Mouse (Mus musculus) left cerebral cortex, postnatal 25 days (tissue): Measurements from ENCODE around the gene Tuba4a. TPM values are rescaled to one million over a fixed set of nuclear protein-coding genes. Genes with fewer than 3 reads are reported as not detected.
A peak's percentile ranks its signal among the peaks of the same experiment; 100 is the strongest.

ENCODE experiments used
- DNase-seq, 2 experiments: peaks; one replicate each; pipeline ENCODE4 v3.0.0; 2022; ENCODE audit warnings: low spot score in 2 of 2, mixed read lengths in 1 of 2
- intact Hi-C: fragments of 180-260 bp; cut with DNase I; formaldehyde crosslinking; loops from one replicate; pipeline ENCODE4 v1.15.1; 2025
- total RNA-seq, 2 experiments: library from RNA; stranded (reverse); gene quantifications; 2 replicates each; pipeline ENCODE4 v1.2.3; 2021

The Tuba4a gene
- total RNA-seq, 2 experiments from 2014 or later: 682 to 699 TPM

DNA sequence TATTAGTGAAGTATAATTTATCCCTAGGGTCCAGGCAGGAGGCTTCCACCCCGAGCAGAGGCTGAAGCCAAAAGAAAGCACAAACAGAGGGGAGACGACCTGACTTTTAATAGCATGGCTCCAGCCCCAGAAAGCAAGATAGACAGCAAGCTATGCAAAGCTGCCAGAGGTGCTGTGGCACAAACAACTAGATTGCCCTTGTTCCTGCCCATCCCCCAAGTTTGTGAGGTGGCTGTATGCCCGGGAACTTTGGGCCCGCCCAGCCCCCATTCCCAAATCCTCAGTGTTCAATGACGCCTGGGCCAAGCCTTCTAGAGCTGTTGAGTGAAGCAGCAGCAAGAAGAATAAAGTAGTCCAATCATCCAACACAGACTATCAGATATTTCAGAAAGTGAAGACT lies 4.8 kb downstream of the Tuba4a start:
- peak; percentile 41 to 69 for DNase-seq
- intact Hi-C loops: no loop called here

DNA sequence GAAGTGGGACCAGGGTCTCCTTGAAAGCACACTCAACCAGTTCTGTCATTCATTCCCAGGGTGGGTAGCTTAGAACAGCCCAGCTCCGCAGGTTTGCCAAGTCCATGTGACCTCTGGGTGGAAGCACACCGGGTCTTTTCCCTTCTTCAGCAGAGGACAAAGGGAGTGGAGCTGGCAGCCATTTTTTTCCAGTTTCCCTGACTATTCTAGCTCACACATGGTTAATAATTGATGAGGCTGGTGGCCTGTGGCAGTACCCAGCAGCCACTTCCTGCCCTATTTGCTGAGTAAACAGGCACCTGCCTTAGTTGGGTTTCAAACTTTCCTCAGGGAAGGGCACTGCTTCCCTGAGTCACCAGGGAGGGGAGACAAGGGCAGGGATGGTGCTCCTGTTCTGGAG lies 5.2 kb downstream of the Tuba4a start:
- intact Hi-C loops: no loop called here
- DNase-seq: no peak

DNA sequence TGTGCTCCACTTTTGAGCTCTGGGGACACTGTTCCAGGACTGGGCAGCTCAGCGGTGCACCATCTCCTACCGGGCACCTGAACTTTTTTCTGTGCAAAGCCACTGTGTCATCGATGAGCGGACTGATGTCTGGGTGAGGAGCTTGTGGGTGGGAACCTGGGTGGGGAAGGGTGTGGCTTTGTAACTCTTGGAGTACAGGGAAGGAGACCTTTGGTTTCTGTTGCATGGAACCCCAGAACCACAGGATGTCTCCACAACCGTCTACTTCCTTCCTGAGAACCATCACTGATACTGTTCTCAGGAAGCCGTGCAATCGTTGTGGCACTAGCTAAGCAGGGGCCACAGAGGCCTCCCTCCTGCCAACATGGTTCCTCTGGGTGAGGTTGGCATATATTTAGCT lies 6.6 kb downstream of the Tuba4a start:
- intact Hi-C loops: no loop called here
- no peak for DNase-seq

- intact Hi-C loops: no loop called here
- no peak for DNase-seq
Observed at GRCm38 (mm10) chr1:75212542-75212941, 7.1 kb downstream of the Tuba4a start.

- intact Hi-C loops: loop anchor here (2.0 kb wide), 2 partner anchors 18 to 26 kb away; partner anchors contain the start of genes Ankzf1, Atg9a and Dnajb2
- no peak for DNase-seq
Observed at GRCm38 (mm10) chr1:75211141-75211708, 8.4 kb downstream of the Tuba4a start.

- DNase-seq: peak; percentile 96 to 98
- intact Hi-C loops: loop anchor here (2.0 kb wide), 2 partner anchors 18 to 26 kb away; partner anchors contain the start of genes Ankzf1, Atg9a and Dnajb2
Observed at GRCm38 (mm10) chr1:75210136-75211087, 9.3 kb downstream of the Tuba4a start, which contains the start of the genes Glb1l and Stk16. Glb1l (minus strand) TSS chr1:75210813. Stk16 (plus strand) TSS chr1:75210838.

DNA sequence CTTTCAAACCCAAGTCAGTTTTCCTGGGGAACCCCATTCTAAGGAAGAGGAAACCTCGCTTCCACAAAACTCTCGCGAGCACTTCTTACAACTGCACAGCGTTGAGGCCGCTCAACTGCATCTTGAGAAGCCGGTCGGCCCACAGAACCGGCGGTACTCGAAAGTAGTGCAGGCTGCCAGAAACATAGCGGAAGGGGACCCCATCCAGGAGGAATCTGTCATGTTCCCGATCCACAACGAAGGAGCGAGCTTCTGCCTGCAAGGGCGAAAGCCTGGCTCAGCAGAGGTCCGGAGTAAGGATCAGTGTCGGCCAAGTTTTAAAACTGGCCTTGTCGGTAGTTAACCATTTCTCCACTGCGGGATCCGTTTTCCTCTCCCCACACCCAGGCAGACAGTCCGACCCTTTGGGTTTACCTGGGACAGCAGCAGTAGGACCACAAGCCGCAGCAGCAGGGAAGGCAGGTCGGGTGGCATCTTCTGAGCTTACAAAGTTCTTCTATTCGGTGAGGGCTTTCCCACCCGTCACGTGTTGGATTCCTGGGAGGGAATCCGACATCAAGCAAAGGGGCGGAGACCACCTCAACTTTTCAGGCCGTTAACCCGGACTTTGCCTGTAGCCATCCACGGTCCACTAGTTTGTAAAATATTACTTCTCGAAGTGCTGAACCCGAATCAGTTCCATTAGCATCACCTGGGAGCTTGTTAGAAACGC lies 10.5 kb downstream of the Tuba4a start:
- intact Hi-C loops: no loop called here
- no peak for DNase-seq

DNA sequence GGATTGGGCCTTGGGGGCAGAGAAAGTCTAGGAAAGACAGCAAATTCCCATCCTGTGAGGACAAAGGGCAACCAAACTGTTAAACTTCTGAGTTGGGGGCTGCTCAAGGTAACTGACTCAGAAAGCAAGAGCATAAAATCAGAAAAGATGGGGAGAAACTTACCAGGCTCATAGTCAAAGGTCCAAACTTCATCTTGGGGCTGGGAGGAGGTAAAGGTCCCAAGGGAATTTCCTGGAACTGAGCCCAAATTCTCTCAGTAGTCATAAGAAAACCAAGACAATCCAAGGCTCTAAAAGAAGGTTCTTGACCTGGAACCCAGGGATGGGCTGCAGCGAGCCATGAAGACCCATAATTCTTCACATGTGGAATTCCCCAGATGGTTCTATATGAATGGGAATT lies 18.4 kb downstream of the Tuba4a start:
- intact Hi-C loops: no loop called here
- DNase-seq: no peak

DNA sequence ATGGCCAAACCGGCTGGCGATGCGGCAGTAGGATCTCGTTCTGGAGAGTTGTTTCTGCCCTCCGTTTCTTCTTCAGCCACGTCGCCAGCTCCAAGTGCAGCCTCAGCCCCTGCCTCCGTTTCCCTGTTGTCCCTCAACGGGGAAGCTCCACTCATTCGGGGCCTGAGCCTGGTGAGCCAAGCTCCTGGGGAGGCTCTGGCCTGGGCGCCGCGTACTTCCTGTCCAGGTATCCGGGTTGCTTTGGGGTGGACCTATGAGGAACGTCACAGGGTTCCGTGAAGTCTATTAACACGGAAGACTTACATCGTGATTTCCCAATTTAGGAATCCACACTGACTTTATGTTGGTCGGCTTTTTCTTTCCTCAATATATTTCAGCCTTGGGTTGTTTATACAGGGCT lies 27.2 kb downstream of the Tuba4a start:
- peak; percentile 36 to 56 for DNase-seq
- intact Hi-C loops: loop anchor here (2.0 kb wide), 1 partner anchor 18 kb away; the partner anchor contains the start of genes Glb1l and Stk16

GRCm38 (mm10) chr1:75191622-75192402 lies 27.9 kb downstream of the Tuba4a start, which contains the start of the genes Ankzf1 and Atg9a:
Ankzf1 (plus strand) TSS chr1:75192151.
Atg9a (minus strand) TSS chr1:75192196.
- peak; percentile 95 to 99 for DNase-seq
- intact Hi-C loops: loop anchor here (2.0 kb wide), 1 partner anchor 19 kb away; the partner anchor contains the start of genes Glb1l and Stk16

DNA sequence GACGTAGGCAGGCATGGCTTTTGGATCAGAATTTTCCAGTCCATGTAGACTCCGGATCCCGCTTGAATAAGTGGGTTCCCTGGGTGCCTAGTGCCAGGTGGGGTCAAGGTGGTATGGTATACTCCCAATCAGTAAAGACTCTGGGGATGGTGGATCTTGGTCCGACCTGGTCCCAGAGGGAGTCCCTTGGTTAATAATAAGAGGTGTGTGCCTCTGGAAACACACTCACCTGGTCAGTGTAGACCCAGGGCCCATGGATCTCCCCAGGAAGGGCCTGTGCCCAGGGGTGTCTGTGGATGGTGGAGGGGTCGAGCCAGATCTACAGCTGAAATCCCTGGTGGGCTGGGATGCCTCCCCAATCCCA lies 28.4 kb downstream of the Tuba4a start:
- intact Hi-C loops: no loop called here

DNA sequence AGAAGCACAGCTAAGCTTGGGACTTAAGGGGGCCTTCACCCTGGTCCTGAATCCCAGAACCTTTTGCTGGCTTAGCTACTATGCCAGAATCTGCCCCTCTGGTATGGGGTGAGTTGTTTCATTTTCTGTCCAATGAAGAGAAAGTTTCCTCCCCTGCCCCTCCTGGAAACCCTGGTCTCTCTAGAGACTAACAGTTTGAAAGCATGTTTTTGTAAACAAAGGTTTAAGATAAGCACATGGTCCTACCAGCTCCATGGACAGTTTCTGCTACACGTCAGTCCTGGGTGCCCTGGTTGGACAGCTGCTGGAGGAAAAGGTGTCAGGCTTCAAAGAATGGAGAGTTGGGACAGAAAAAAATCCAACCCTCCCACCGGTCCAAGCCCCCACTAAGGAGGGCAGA lies 29.1 kb downstream of the Tuba4a start:
- no peak for DNase-seq
- intact Hi-C loops: no loop called here

More for the DNA sequence above, 28.4 kb downstream of the Tuba4a start:
- DNase-seq: no peak

- intact Hi-C loops: no loop called here
- no peak for DNase-seq
Observed at GRCm38 (mm10) chr1:75187914-75188483, 31.7 kb downstream of the Tuba4a start.

- intact Hi-C loops: no loop called here
Observed at GRCm38 (mm10) chr1:75187126-75187525, 32.5 kb downstream of the Tuba4a start.

GRCm38 (mm10) chr1:75185495-75185894 lies 34.2 kb downstream of the Tuba4a start:
- intact Hi-C loops: no loop called here
- no peak for DNase-seq

More at GRCm38 (mm10) chr1:75187126-75187525, 32.5 kb downstream of the Tuba4a start:
- no peak for DNase-seq

- no peak for DNase-seq
- intact Hi-C loops: no loop called here
Observed at GRCm38 (mm10) chr1:75182160-75182559, 37.5 kb downstream of the Tuba4a start.

DNA sequence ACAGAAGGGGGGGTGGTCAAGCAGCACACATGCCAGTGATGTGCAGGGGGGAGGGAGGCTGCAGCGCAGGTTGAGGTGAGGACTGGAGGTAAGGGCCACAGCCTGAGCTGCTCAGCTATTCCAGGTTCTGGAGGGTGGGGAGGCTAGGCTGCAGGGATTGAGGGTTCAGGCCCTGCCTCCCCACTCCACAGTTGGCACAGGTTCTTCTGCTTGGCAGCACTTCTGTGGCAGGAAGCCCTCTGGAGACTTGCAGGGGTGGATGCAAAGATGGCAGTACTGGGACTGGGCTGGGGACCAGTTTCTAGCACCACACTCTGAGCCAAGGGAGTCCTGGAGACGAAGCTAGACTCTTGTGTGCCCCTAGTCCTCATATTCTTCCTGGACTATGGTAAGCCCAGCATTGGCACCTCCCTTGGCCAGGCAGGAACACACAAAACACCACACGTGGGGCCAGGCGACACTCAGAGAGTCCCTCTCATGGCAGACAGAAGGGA lies 38.2 kb downstream of the Tuba4a start:
- DNase-seq: no peak
- intact Hi-C loops: no loop called here

DNA sequence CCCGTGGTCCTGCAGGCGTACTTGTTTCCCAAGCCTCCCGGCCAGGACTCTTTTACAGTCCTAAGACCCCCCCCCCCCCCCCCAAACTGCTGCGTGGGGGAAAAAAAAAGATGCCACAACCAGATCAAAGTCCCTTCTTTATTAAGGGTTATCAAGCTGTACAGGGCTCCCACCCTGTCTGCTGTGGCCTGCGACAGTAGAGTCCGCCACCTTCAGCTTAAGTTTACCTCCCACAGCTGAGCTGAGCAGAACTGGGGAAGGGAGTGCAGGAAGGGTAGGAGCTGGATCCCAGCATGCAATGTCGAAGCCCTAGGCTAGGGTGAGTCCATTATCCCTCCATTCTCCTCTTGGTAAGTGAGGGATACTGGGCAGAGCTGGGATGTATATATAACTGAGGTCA lies 38.9 kb downstream of the Tuba4a start:
- intact Hi-C loops: no loop called here
- no peak for DNase-seq
